23 mouse cellular contexts compared by ENCODE assay signal in the genomic region with DNA sequence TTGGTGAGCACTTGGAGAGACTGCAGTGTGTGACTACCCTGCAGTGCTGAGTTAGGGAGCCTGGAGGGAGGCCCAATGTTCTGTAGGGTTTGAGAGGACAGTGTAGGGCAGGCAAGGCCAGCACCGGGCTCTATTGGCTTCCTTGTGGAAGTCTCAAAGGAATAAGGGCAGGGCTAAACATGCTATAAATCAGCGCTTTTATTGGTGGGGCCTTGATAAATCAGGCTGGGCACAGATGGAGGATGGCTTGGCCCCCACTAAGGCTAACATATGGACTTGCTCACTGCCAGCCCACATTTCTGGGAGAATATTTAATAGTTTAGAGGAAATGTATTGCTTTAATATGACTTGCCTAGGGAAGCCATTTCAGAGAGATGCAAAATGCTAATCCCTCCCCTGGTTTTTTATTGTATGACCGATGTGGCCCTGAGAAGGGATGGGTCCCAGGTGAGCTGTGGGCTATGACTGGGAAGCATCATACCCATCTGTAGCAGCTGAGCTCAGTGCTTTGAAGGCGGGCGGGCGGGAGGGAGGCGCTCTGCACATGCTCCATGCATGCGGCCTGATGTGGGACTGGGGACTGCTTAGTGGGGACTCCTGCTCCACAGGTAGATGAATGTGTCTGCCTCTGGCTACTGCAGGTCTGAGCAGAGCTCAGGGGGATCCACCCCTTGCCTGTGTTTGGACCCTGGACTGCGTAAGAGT.
A peak's percentile ranks its signal among the peaks of the same experiment; 100 is the strongest.
DNase-seq lines count a peak whose midpoint lies in the region; ATAC-seq and TF ChIP-seq lines count a peak whose summit lies in the region.
"Had no signal": no experiment of that assay in that cellular context is flagged by ENCODE, and none has a peak within 500 bp of the region (broad histone marks: within the 10 kb centered on the region; RNA-seq: fewer than 3 reads in every experiment).

No protein-coding gene starts in this region.

- WGBS in forebrain, embryonic 16.5 days, result 90% methylated on average over 9 of the region's 9 CpGs
- WGBS in forebrain, embryonic 10.5 days, result 92% methylated on average over 9 of the region's 9 CpGs
- WGBS in cerebellum, adult 2 months, result 74% methylated on average over 9 of the region's 9 CpGs
- 70% methylated on average over 9 of the region's 9 CpGs for WGBS in limb, embryonic 12.5 days
- 87% methylated on average over 9 of the region's 9 CpGs for WGBS in heart, embryonic 10.5 days

- ATAC-seq in forebrain, embryonic 16.5 days, result 0 out of 2 replicates have a peak, but pooled peaks have one; percentile 45
- ATAC-seq in limb, embryonic 12.5 days (ENCODE audit: insufficient number of reproducible peaks, insufficient read depth, low FRiP score, low TSS enrichment, low read depth), result peak; percentile 56; the same call in 1 of the 2 replicates
- ATAC-seq: hindbrain, postnatal 0 days; intestine, postnatal 0 days had no signal

- TF ChIP-seq CTCF in cerebellum, adult 2 months (IDR thresholded peaks at IDR 0.05; ENCODE audit: borderline replicate concordance, insufficient read depth, low read depth, low read length), result no peak

- H3K36me3 ChIP-seq in forebrain, embryonic 16.5 days (ENCODE audit: control insufficient read depth, insufficient read depth), result no peaks in the 10 kb centered on the region
- no peaks in the 10 kb centered on the region for H3K36me3 ChIP-seq in forebrain, embryonic 10.5 days (replicated peaks)
- no peaks in the 10 kb centered on the region for H3K36me3 ChIP-seq in limb, embryonic 12.5 days
- H3K36me3 ChIP-seq in heart, embryonic 10.5 days, result no peaks in the 10 kb centered on the region
- H3K36me3 ChIP-seq: embryonic facial prominence, embryonic 15.5 days; G1E; heart, embryonic 15.5 days; kidney, embryonic 15.5 days; limb, embryonic 15.5 days had no signal

- TF ChIP-seq POLR2A in cerebellum, adult 2 months (IDR thresholded peaks at IDR 0.05; ENCODE audit: borderline replicate concordance, insufficient read depth, low read length), result no peak

- H3K4me3 ChIP-seq in forebrain, embryonic 16.5 days (replicated peaks; ENCODE audit: low read length), result no peak overlapping the region
- no peak overlapping the region for H3K4me3 ChIP-seq in forebrain, embryonic 10.5 days
- H3K4me3 ChIP-seq in cerebellum, adult 2 months (replicated peaks; ENCODE audit: insufficient read depth, low read depth, low read length), result no peak overlapping the region
- H3K4me3 ChIP-seq in limb, embryonic 12.5 days (replicated peaks), result no peak overlapping the region
- H3K4me3 ChIP-seq in heart, embryonic 10.5 days, result no peak overlapping the region
- H3K4me3 ChIP-seq: embryonic facial prominence, embryonic 15.5 days; heart, embryonic 15.5 days; kidney, embryonic 15.5 days; limb, embryonic 15.5 days had no signal

- no peak overlapping the region for H3K27ac ChIP-seq in forebrain, embryonic 16.5 days (ENCODE audit: low read length)
- H3K27ac ChIP-seq in forebrain, embryonic 10.5 days, result no peak overlapping the region
- no peak overlapping the region for H3K27ac ChIP-seq in cerebellum, adult 2 months (ENCODE audit: insufficient read depth, low read length)
- H3K27ac ChIP-seq in limb, embryonic 12.5 days, result no peak overlapping the region
- H3K27ac ChIP-seq in heart, embryonic 10.5 days, result no peak overlapping the region
- H3K27ac ChIP-seq: embryonic facial prominence, embryonic 15.5 days; heart, embryonic 15.5 days; hindbrain, postnatal 0 days; kidney, embryonic 15.5 days; limb, embryonic 15.5 days had no signal

- H3K9ac ChIP-seq in forebrain, embryonic 16.5 days (replicated peaks; ENCODE audit: low read depth, low read length), result no peak overlapping the region
- no peak overlapping the region for H3K9ac ChIP-seq in limb, embryonic 12.5 days (replicated peaks)
- H3K9ac ChIP-seq: embryonic facial prominence, embryonic 15.5 days; heart, embryonic 15.5 days; kidney, embryonic 15.5 days; limb, embryonic 15.5 days had no signal

- H3K4me2 ChIP-seq in forebrain, embryonic 16.5 days (ENCODE audit: low read length), result no peak overlapping the region
- no peak overlapping the region for H3K4me2 ChIP-seq in limb, embryonic 12.5 days
- H3K4me2 ChIP-seq: embryonic facial prominence, embryonic 15.5 days; heart, embryonic 15.5 days; kidney, embryonic 15.5 days; limb, embryonic 15.5 days had no signal

- peaks cover 3% of the 10 kb centered on the region; the same call in 1 of the 2 replicates for H3K4me1 ChIP-seq in forebrain, embryonic 16.5 days (replicated peaks; ENCODE audit: control insufficient read depth, insufficient read depth, low read length)
- no peaks in the 10 kb centered on the region for H3K4me1 ChIP-seq in forebrain, embryonic 10.5 days
- peaks cover 22% of the 10 kb centered on the region for H3K4me1 ChIP-seq in cerebellum, adult 2 months (ENCODE audit: control insufficient read depth, insufficient read depth, low read length)
- peaks cover 9% of the 10 kb centered on the region; the same call in 1 of the 2 replicates for H3K4me1 ChIP-seq in limb, embryonic 12.5 days (replicated peaks)
- no peaks in the 10 kb centered on the region for H3K4me1 ChIP-seq in heart, embryonic 10.5 days
- H3K4me1 ChIP-seq: embryonic facial prominence, embryonic 15.5 days; heart, embryonic 15.5 days; kidney, embryonic 15.5 days had no signal

- intact Hi-C loops in left cerebral cortex, postnatal 14 days (cut with DNase I), result no loop called here

- no peaks in the 10 kb centered on the region for H3K27me3 ChIP-seq in forebrain, embryonic 16.5 days (replicated peaks; ENCODE audit: control insufficient read depth, insufficient read depth, low read length)
- H3K27me3 ChIP-seq in forebrain, embryonic 10.5 days (ENCODE audit: poor library complexity, severe bottlenecking), result no peaks in the 10 kb centered on the region
- no peaks in the 10 kb centered on the region for H3K27me3 ChIP-seq in cerebellum, adult 2 months (ENCODE audit: control insufficient read depth, insufficient read depth, low read length)
- H3K27me3 ChIP-seq in limb, embryonic 12.5 days, result no peaks in the 10 kb centered on the region
- H3K27me3 ChIP-seq in heart, embryonic 10.5 days (ENCODE audit: insufficient read depth, poor library complexity, severe bottlenecking), result no peaks in the 10 kb centered on the region; the same call in 1 of the 2 replicates
- H3K27me3 ChIP-seq: embryonic facial prominence, embryonic 15.5 days; heart, embryonic 15.5 days; kidney, embryonic 15.5 days; limb, embryonic 15.5 days had no signal

- no peak for DNase-seq in forebrain, embryonic 10.5 days (ENCODE audit: extremely low spot score, low spot score)
- peak; percentile 69 for DNase-seq in brain, adult 2 months (ENCODE audit: low read depth, low spot score)
- DNase-seq in cerebellum, adult 2 months, result peak; percentile 51 to 55
- DNase-seq in left cerebral cortex, adult 8-10 months (ENCODE audit: low spot score in 2 of 2), result no peak
- DNase-seq in left cerebral cortex, postnatal 14 days (ENCODE audit: low spot score in 2 of 2), result no peak
- DNase-seq in heart, embryonic 10.5 days (ENCODE audit: low spot score), result no peak
- DNase-seq: adrenal gland, postnatal 36 days; gastrocnemius, postnatal 10 days; heart, adult 18-20 months; heart, postnatal 4 days; lung, postnatal 10 days; midbrain, embryonic 14.5 days; retina, postnatal 1 day; thymus, adult 2 months had no signal

- no peaks in the 10 kb centered on the region for H3K9me3 ChIP-seq in forebrain, embryonic 16.5 days (ENCODE audit: control insufficient read depth, low read length)
- H3K9me3 ChIP-seq in forebrain, embryonic 10.5 days, result no peaks in the 10 kb centered on the region
- no peaks in the 10 kb centered on the region for H3K9me3 ChIP-seq in limb, embryonic 12.5 days
- no peaks in the 10 kb centered on the region for H3K9me3 ChIP-seq in heart, embryonic 10.5 days
- H3K9me3 ChIP-seq: embryonic facial prominence, embryonic 15.5 days; heart, embryonic 15.5 days; kidney, embryonic 15.5 days; limb, embryonic 15.5 days had no signal

Comparison
In these comparisons a context has a peak if more than half of its experiments do, and no peak if none do; other contexts are left out.
1. DNase-seq: peak in brain, adult 2 months (single experiment) and cerebellum, adult 2 months (2 of 2); none in forebrain, embryonic 10.5 days (single experiment), left cerebral cortex, adult 8-10 months (0 of 2), left cerebral cortex, postnatal 14 days (0 of 2) and heart, embryonic 10.5 days (single experiment).